Mouse (Mus musculus) cerebellum, adult 2 months (tissue): Measurements from ENCODE around the gene 4931428F04Rik.

Source experiments
- CTCF ChIP-seq: fragments of 200-500 bp; IDR thresholded peaks from 2 replicates; pipeline ENCODE4 v1.5.1; 2011; ENCODE audit warnings: low read depth, mild to moderate bottlenecking, control low read depth, low read length, moderate library complexity, borderline replicate concordance; ENCODE audit not compliant: insufficient read depth
- POLR2A ChIP-seq: fragments of 200-500 bp; IDR thresholded peaks from 2 replicates; pipeline ENCODE4 v1.6.1; 2011; ENCODE audit warnings: low read length, control low read depth, borderline replicate concordance; ENCODE audit not compliant: insufficient read depth

- TF ChIP-seq POLR2A, result no peak; the same call in 1 of the 2 replicates
- TF ChIP-seq CTCF, result no peak; the same call in 1 of the 2 replicates
These were observed 15.8 kb upstream of the 4931428F04Rik start, which contains the start of gene Elmo3 for GRCm38 (mm10) chr8:105305211-105306145.
